Mouse (Mus musculus) left cerebral cortex, adult 2 months (tissue): ENCODE results near the gene Ephb2. TPM values are rescaled to one million over a fixed set of nuclear protein-coding genes. Genes with fewer than 3 reads are reported as not detected.
A peak's percentile ranks its signal among the peaks of the same experiment; 100 is the strongest.

Experiments
- DNase-seq, 2 experiments: peaks; one replicate each; pipeline ENCODE4 v3.0.0; 2021 to 2022; ENCODE audit warnings: low spot score in 2 of 2, mixed read lengths in 1 of 2; ENCODE audit errors: extremely low spot score in 1 of 2
- H3K27ac ChIP-seq: fragments of 200-600 bp; 2 replicates; pipeline ENCODE4 v1.8.1; 2022
- H3K4me3 ChIP-seq: fragments of 200-600 bp; 2 replicates; pipeline ENCODE4 v1.8.1; 2022
- CTCF ChIP-seq: fragments of 200-600 bp; IDR thresholded peaks from 2 replicates; pipeline ENCODE4 v1.8.1; 2022; ENCODE audit warnings: antibody characterized with exemption, mild to moderate bottlenecking, moderate library complexity
- intact Hi-C: fragments of 180-260 bp; cut with DNase I; formaldehyde crosslinking; loops from one replicate; pipeline ENCODE4 v1.15.1; 2025
- long read RNA-seq, 2 experiments: library from polyadenylated mRNA; stranded (forward); transcript quantifications; one replicate each; pipeline ENCODE4 v2.0.0; 2021; ENCODE audit warnings: borderline mapping rate in 2 of 2
- total RNA-seq, 2 experiments: library from RNA; stranded (reverse); gene quantifications; 2 replicates each; pipeline ENCODE4 v1.2.3; 2021

Ephb2 gene
- 10 to 100 TPM; 17.0 to 18.3 TPM for total RNA-seq
- long read RNA-seq, experiment 1, full-length matches to known transcripts = 1 of 4 reads
- long read RNA-seq, experiment 1, partial matches to known transcripts = 1 of 4 reads
- long read RNA-seq, experiment 1, other reads (novel, unspliced or antisense) = 2 of 4 reads
- long read RNA-seq, experiment 2, full-length matches to known transcripts = 5 of 10 reads
- long read RNA-seq, experiment 2, partial matches to known transcripts = 4 of 10 reads
- long read RNA-seq, experiment 2, other reads (novel, unspliced or antisense) = 1 of 10 reads

- intact Hi-C loops = no loop called here
- no peak for TF ChIP-seq CTCF
- peak; percentile 76 to 79 for DNase-seq
Observed at GRCm38 (mm10) chr4:136835621-136836386, at the start of gene Ephb2. Gene Ephb2, minus strand, starts transcription at chr4:136835988.

GRCm38 (mm10) chr4:136878601-136879000 is 42.8 kb upstream of the Ephb2 start:
- peak; percentile 57 for TF ChIP-seq CTCF

More at GRCm38 (mm10) chr4:136835621-136836386, at the start of gene Ephb2:
- Histone ChIP-seq H3K27ac (peak within 1 kb of the TSS; percentile 99), H3K4me3 (peak within 1 kb of the TSS; percentile 72)

GRCm38 (mm10) chr4:136878171-136878570 is 42.4 kb upstream of the Ephb2 start:
- DNase-seq = no peak
- H3K27ac ChIP-seq = no peak overlapping the region
- no peak overlapping the region for H3K4me3 ChIP-seq
- TF ChIP-seq CTCF = no peak
- intact Hi-C loops = no loop called here

More at GRCm38 (mm10) chr4:136878601-136879000, 42.8 kb upstream of the Ephb2 start:
- Histone ChIP-seq H3K27ac (no peak overlapping the region), H3K4me3 (no peak overlapping the region)
- intact Hi-C loops = no loop called here
- DNase-seq = no peak

GRCm38 (mm10) chr4:136876971-136877370 is 41.2 kb upstream of the Ephb2 start:
- peak; percentile 66 for TF ChIP-seq CTCF
- intact Hi-C loops = loop anchor here (1.0 to 2.0 kb wide), 2 partner anchors 198 to 225 kb away; no protein-coding TSS in a partner anchor
- Histone ChIP-seq H3K27ac (no peak overlapping the region), H3K4me3 (no peak overlapping the region)
- peak; percentile 35 to 66 for DNase-seq

- Histone ChIP-seq H3K27ac (no peak overlapping the region), H3K4me3 (no peak overlapping the region)
- TF ChIP-seq CTCF = no peak
- peak in 1 of 2 experiments; percentile 25 for DNase-seq
- intact Hi-C loops = no loop called here
Observed at GRCm38 (mm10) chr4:136875012-136875411, 39.2 kb upstream of the Ephb2 start.

GRCm38 (mm10) chr4:136868371-136868770 is 32.6 kb upstream of the Ephb2 start:
- Histone ChIP-seq H3K4me3 (no peak overlapping the region), H3K27ac (no peak overlapping the region)
- no peak for TF ChIP-seq CTCF
- DNase-seq = no peak
- intact Hi-C loops = no loop called here

GRCm38 (mm10) chr4:136867690-136868345 is 32.0 kb upstream of the Ephb2 start:
- H3K4me3 ChIP-seq = no peak overlapping the region
- no peak for TF ChIP-seq CTCF
- DNase-seq = no peak
- intact Hi-C loops = no loop called here
- no peak overlapping the region for H3K27ac ChIP-seq

- Histone ChIP-seq H3K27ac (no peak overlapping the region), H3K4me3 (no peak overlapping the region)
- intact Hi-C loops = no loop called here
- no peak for DNase-seq
- TF ChIP-seq CTCF = no peak
Observed at GRCm38 (mm10) chr4:136865531-136865930, 29.7 kb upstream of the Ephb2 start.

GRCm38 (mm10) chr4:136864751-136865470 is 29.1 kb upstream of the Ephb2 start:
- no peak for DNase-seq
- Histone ChIP-seq H3K4me3 (no peak overlapping the region), H3K27ac (no peak overlapping the region)
- no peak for TF ChIP-seq CTCF
- intact Hi-C loops = no loop called here

GRCm38 (mm10) chr4:136863517-136863916 is 27.7 kb upstream of the Ephb2 start:
- no peak for DNase-seq
- intact Hi-C loops = no loop called here
- TF ChIP-seq CTCF = no peak
- no peak overlapping the region for H3K4me3 ChIP-seq
- no peak overlapping the region for H3K27ac ChIP-seq

GRCm38 (mm10) chr4:136862411-136862810 is 26.6 kb upstream of the Ephb2 start:
- no peak overlapping the region for H3K27ac ChIP-seq
- intact Hi-C loops = no loop called here

GRCm38 (mm10) chr4:136861806-136862205 is 26.0 kb upstream of the Ephb2 start:
- intact Hi-C loops = no loop called here
- Histone ChIP-seq H3K27ac (no peak overlapping the region), H3K4me3 (no peak overlapping the region)
- no peak for DNase-seq
- no peak for TF ChIP-seq CTCF

More at GRCm38 (mm10) chr4:136862411-136862810, 26.6 kb upstream of the Ephb2 start:
- H3K4me3 ChIP-seq = no peak overlapping the region
- no peak for DNase-seq
- TF ChIP-seq CTCF = no peak
